Mouse (Mus musculus) spleen, postnatal 4 days (tissue): Measurements from ENCODE around the gene Phf11a.
"Not testable (repeated sequence)": the region's sequence is repeated elsewhere in the genome, so short reads cannot be mapped to it uniquely, and the experiment has no call there.

ENCODE experiments used
- DNase-seq, 2 experiments: peaks; one replicate each; pipeline ENCODE4 v3.0.0; 2022; ENCODE audit warnings: low spot score in 2 of 2

Gene Phf11a

DNA sequence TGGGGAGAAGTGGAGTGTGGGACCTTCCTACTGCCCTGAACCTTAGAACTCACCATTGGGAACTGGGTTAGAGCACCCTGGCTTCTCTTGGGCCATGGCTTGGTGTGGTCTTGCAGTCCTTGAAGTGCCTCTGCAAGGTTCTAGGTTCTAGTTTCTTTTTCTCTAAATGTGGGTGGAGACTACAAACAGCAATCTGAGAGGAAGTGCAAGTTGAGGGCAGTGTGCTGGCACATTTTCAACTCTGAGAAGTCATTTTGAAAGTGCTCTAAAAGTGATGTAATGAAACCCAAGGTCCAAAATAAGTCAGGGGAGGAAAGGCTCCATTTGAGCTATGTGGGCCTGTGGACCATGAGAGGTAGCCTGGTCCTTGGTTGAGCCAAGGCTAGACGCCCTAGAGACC lies at the start of gene Phf11a:
Gene Phf11a, minus strand, starts transcription at position 132 of the 400 bp plus-strand sequence.
- not testable (repeated sequence) for DNase-seq

DNA sequence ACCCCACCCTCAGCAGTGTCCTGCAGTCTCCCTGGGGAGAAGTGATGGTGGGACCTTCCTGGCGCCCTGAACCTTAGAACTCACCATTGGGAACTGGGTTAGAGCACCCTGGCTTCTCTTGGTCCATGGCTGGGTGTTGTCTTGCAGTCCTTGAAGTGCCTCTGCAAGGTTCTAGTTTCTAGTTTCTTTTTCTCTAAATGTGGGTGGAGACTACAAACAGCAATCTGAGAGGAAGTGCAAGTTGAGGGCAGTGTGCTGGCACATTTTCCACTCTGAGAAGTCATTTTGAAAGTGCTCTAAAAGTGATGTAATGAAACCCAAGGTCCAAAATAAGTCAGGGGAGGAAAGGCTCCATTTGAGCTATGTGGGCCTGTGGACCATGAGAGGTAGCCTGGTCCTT lies 43.9 kb upstream of the Phf11a start, which contains the start of gene Phf11b:
Gene Phf11b, minus strand, starts transcription at position 163 of the 400 bp plus-strand sequence.
- DNase-seq: not testable (repeated sequence)

DNA sequence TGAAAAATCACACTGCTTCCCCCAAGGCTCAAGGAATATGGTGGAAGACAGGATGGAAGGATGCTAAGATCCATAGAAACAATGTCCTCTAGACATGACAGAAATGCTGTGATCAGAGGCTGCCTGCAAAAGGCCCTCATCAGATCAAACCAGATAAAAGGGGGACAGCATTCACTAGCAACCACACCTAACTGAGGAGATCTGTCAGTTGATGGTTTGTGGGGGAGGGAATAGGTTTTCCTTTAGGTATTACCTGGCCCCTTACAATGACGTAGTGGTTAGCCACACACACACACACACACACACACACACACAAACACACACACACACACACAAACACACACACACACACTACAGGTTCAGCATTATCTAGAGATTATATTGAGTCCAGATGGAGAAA lies 42.2 kb upstream of the Phf11a start:
- no peak for DNase-seq

DNA sequence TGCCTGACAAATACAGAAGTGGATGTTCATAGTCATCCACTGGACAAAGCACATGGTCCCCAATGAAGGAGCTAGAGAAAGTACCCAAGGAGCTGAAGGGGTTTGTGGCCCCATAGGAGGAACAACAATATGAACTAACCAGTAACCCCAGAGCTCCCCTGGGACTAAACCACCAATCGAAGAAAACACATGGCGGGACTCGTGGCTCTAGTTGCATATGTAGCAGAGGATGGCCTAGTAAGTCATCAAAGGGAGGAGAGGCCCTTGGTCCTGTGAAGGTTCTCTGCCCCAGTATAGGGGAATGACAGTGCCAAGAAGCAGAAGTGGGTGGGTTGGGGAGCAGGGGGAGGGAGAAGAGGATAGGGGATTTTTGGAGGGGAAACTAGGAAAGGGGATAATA lies 38.7 kb upstream of the Phf11a start:
- not testable (repeated sequence) for DNase-seq

DNA sequence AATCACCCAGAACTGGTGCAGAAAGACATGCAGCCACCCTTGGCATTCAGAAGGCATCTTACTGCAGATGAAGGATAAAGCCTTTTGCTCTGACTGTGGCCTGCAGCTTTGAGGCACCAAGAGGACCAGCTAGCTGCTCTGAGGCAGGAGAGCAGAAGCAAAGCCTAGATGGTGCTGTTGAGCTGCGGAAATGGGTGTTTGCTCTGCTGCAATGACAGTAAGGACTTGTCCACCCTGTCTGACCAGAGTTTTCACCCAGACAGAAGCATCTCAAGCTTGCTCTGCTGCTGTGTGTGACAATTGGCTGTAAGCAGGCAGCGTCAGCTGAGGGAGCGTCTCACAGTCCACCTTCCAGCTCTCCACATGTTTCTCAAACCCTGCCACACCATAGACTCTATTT lies 33.2 kb upstream of the Phf11a start:
- DNase-seq: peak in 1 of 2 experiments; percentile 56

DNA sequence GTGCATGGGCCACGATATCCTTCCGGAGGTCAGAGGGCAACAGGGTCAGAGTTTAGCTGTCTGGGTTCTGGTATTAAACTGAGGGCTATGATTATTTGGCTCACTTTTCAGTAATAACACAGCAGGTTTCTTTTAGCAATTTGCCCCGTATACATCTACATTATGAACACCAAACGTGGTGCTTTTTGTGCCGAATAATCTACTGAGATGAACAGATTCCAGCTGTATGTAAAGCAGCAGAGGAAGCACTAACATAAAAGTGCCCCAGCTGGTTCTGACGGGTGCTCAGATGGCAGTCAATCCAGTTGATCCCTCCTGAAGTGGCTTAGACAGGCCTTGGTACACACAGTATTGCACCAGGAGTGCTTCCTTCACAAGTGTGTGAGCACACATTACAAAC lies 22.6 kb upstream of the Phf11a start:
- DNase-seq: not testable (repeated sequence)

DNA sequence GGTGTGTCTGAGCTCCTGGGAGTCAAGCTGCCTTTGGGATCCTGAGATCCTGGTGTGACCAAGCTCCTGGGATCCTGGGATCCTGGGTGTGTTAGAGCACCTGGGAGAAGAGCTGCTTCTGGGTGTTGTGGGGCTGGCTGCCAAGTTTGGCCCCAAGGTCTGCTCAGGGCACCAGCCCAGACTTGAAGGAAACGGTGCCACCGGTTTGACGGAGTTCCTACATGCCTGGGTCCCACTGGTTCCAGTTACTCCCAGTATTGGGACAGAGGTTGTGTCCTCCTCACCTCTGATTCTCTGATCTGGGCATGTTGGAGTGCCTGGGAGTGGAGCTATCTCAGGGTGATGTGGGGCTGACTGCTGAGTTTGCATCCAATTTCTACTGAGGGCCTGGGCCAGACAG lies 21.7 kb upstream of the Phf11a start:
- not testable (repeated sequence) for DNase-seq

DNA sequence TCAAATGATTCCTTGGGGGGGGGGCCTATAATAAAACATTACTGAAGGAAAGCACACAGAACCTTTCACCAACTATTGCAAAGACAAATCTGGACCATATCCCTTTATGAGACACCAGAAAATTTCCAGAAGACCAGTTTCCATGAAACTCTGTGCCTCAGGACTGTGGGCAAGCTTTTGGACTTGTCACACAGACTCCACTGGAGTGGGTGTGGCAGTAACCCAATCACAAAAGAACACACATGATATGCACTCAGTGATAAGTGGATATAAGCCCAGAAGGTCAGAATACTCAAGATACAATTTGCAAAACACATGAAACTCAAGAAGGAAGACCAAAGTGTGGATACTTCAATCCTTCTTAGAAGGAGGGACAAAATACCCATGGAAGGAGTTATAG lies 5.6 kb downstream of the Phf11a start:
- DNase-seq: not testable (repeated sequence)

DNA sequence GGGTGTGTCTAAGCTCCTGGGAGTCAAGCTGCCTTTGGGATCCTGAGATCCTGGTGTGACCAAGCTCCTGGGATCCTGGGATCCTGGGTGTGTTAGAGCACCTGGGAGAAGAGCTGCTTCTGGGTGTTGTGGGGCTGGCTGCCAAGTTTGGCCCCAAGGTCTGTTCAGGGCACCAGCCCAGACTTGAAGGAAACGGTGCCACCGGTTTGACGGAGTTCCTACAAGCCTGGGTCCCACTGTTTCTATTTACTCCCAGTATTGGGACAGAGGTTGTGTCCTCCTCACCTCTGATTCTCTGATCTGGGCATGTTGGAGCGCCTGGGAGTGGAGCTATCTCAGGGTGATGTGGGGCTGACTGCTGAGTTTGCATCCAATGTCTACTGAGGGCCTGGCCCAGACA lies 22.4 kb downstream of the Phf11a start:
- not testable (repeated sequence) for DNase-seq

DNA sequence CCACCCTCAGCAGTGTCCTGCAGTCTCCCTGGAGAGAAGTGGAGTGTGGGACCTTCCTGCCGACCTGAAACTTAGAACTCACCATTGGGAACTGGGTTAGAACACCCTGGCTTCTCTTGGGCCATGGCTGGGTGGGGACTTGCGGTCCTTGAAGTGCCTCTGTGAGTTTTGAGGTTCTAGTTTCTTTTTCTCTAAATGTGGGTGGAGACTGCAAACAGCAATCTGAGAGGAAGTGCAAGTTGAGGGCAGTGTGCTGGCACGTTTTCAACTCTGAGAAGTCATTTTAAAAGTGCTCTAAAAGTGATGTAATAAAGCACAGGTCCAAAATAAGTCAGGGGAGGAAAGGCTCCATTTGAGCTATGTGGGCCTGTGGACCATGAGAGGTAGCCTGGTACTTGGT lies 37.3 kb downstream of the Phf11a start, which contains the start of gene Gm6904:
Gene Gm6904, minus strand, starts transcription at position 161 of the 400 bp plus-strand sequence.
- peak in 1 of 2 experiments; percentile 14 for DNase-seq

DNA sequence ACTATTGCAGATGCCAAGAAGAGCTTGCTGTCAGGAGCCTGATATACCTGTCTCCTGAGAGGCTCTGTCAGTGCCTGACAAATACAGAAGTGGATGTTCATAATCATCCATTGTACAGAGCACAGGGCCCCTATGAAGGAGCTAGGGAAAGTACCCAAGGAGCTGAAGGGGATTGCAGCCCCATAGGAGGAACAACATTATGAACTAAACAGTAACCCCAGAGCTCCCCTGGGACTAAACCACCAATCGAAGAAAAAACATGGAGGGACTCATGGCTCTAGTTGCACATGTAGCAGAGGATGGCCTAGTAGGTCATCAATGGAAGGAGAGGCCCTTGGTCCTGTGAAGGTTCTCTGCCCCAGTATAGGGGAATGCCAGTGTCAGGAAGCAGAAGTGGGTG lies 41.5 kb downstream of the Phf11a start:
- DNase-seq: not testable (repeated sequence)

DNA sequence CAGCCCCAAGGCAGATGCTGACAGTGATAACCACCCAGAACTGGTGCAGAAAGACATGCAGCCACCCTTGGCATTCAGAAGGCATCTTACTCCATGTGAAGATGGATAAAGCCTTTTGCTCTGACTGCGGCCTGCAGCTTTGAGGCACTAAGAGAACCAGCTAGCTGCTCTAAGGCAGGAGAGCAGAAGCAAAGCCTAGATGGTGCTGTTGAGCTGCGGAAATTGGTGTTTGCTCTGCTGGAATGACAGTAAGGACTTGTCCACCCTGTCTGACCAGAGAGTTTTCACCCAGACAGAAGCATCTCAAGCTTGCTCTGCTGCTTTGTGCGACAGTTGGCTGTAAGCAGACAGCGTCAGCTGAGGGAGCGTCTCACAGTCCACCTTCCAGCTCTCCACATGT lies 47.0 kb downstream of the Phf11a start:
- not testable (repeated sequence) for DNase-seq

DNA sequence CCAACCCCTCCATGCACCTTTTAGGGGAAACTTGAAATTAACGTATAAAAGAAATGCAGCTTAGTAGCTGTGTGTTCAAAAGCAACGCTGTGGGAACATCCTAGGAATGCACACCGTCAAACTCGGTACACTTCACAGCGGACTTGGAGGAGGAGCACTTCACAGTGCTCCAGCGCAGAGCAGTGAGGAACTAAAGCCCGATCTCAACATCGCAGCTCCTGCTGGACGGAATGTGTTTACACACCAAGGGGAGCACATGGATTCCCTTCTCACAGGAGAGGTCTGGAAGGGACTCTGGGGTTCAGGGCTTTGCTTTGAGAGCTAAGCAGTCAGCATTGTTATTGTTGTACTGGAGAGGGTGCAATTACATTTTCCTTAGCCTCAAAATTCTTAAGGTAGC lies 63.7 kb downstream of the Phf11a start:
- DNase-seq: no peak

DNA sequence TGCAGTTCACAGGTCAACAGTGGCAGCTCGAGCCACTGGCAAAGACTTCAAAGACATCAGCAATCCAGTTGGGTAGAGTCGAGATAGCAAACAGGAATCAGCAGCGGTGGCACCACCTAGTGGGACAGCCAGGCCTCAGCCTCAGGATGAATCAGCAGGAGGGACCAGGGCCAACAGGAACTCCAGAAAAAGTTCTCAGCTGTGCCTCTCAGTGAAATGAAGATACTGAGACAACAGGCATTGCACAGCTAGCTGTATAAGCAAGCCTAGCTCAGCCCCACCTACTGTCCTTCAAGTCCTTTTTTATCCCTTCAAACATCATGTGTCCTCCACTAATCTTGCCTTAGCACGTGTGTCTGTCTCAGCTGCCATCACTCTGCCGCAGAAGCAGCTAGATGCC lies 65.3 kb downstream of the Phf11a start:
- DNase-seq: no peak

DNA sequence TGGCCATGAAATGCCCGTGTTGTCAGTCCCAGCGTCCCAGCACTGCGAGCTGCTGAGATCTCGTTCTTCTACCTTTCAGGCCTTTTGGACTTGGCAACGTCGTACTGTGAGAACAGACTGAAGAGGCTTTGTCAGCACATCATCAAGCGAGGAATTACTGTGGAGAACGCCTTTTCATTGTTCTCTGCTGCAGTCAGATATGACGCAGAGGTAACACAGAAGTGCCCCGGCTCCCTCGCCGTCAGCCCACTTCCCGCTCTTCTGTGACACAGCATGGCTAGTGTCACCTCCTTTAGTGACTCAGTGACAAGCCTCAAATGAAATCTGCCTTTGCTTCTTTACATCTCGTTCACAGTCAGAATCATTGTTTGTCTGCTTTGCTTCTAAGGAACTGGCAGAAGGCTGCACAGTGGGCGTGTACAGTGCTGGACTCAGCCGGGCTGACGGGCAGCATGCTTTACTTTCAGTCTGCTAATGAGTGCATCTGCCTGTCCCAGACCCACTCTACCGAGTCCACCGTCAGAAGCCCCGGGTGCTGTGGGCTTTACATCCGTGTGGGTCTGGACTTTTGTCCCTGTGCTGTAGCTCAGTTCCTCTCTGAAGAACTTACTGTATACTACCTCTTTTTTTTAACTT lies 66.9 kb downstream of the Phf11a start:
- no peak for DNase-seq

DNA sequence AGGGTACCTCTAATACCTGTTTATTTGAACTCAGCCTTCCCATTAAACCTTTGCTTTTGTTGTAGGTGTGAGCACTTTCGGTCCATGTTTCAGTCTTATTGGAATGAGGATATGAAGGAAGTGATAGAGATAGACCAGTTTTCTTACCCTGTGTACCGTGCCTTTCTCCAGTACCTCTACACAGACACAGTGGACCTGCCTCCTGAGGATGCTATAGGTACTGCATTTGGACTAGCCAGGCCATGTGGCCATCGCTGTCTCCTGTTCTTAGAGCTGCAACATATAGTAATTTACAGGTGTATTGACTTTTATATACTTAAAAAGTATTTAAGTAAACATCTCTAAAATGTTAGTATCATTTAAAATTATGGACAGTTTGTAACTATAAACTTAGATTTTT lies 67.5 kb downstream of the Phf11a start:
- no peak for DNase-seq
